Mouse (Mus musculus) forebrain, embryonic 11.5 days (tissue): ENCODE data around the gene Tcf23. TPM values are rescaled to one million over a fixed set of nuclear protein-coding genes. Genes with fewer than 3 reads are reported as not detected.

ENCODE experiments used
- ATAC-seq: fragments of 200-750 bp; cut with Nextera tagmentation; replicated peaks from 2 replicates; pipeline ENCODE4 v1.8.0; 2017; ENCODE audit warnings: moderate TSS enrichment; ENCODE audit not compliant: low FRiP score
- DNase-seq: peaks from one replicate; pipeline ENCODE4 v3.0.0-alpha.2; 2017; ENCODE audit warnings: low spot score
- H3K27ac ChIP-seq: fragments of 300-500 bp; sonication (generic); 2 replicates; pipeline ENCODE4 v1.5.1; 2014; ENCODE audit warnings: low read depth, low read length
- H3K27me3 ChIP-seq: fragments of 300-500 bp; sonication (generic); 2 replicates; pipeline ENCODE4 v1.6.1; 2014; ENCODE audit warnings: mild to moderate bottlenecking, low read length, mixed read lengths; ENCODE audit not compliant: control insufficient read depth, insufficient read depth
- H3K36me3 ChIP-seq: fragments of 300-500 bp; sonication (generic); 2 replicates; pipeline ENCODE4 v1.6.1; 2014; ENCODE audit warnings: mild to moderate bottlenecking, low read length, moderate library complexity, mixed read lengths; ENCODE audit not compliant: control insufficient read depth, insufficient read depth
- H3K4me1 ChIP-seq: fragments of 300-500 bp; sonication (generic); replicated peaks from 2 replicates; pipeline ENCODE4 v1.6.1; 2014; ENCODE audit warnings: low read length, mixed read lengths; ENCODE audit not compliant: control insufficient read depth, insufficient read depth
- H3K4me2 ChIP-seq: fragments of 300-500 bp; sonication (generic); 2 replicates; pipeline ENCODE4 v1.6.1; 2014; ENCODE audit warnings: low read depth, mild to moderate bottlenecking, low read length, moderate library complexity, mixed read lengths; ENCODE audit not compliant: severe bottlenecking
- H3K4me3 ChIP-seq: fragments of 300-500 bp; sonication (generic); 2 replicates; pipeline ENCODE4 v1.5.1; 2014; ENCODE audit warnings: low read depth, low read length
- H3K9ac ChIP-seq: fragments of 300-500 bp; sonication (generic); 2 replicates; pipeline ENCODE4 v1.6.1; 2014; ENCODE audit warnings: low read length
- H3K9me3 ChIP-seq: fragments of 300-500 bp; sonication (generic); 2 replicates; pipeline ENCODE4 v1.6.1; 2016; ENCODE audit warnings: low read length, mixed read lengths; ENCODE audit not compliant: control insufficient read depth
- WGBS: fragments of 180-500 bp; shearing (Covaris S2); extraction: QIAGEN DNeasy Blood & Tissue Kit; methylation state at CpG from one replicate; pipeline ENCODE4 v1.1.7; 2014; 5-methylcytosine and 5-hydroxymethylcytosine counted together
- polyA plus RNA-seq: library from polyadenylated mRNA; unstranded; fragments of >200 nt; fragmentation: Nextera tagmentation; extraction: Ambion mirVana; gene quantifications from 2 replicates; pipeline ENCODE4 v1.2.1, GENCODE M21; 2014

Tcf23 gene
- polyA plus RNA-seq, 1 experiment from 2014 or later = not detected

GRCm38 (mm10) chr5:30963916-30964315, 4.5 kb upstream of the Tcf23 start:
- Histone ChIP-seq H3K36me3 (no peaks in the 10 kb centered on the region), H3K4me3 (no peak overlapping the region), H3K27me3 (no peaks in the 10 kb centered on the region), H3K4me1 (peaks cover 3% of the 10 kb centered on the region; the same call in 1 of the 2 replicates), H3K27ac (no peak overlapping the region), H3K9ac (no peak overlapping the region), H3K9me3 (no peaks in the 10 kb centered on the region), H3K4me2 (no peak overlapping the region)
- WGBS = 66% methylated on average over 3 of the region's 3 CpGs
- no peak for ATAC-seq
- DNase-seq = no peak

GRCm38 (mm10) chr5:30966189-30966588, 2.3 kb upstream of the Tcf23 start:
- DNase-seq (no peak), ATAC-seq (no peak)
- Histone ChIP-seq H3K27me3 (no peaks in the 10 kb centered on the region), H3K4me2 (no peak overlapping the region), H3K9ac (no peak overlapping the region), H3K27ac (no peak overlapping the region), H3K9me3 (no peaks in the 10 kb centered on the region), H3K36me3 (no peaks in the 10 kb centered on the region), H3K4me1 (no peaks in the 10 kb centered on the region), H3K4me3 (no peak overlapping the region)
- 88% methylated on average over 4 of the region's 4 CpGs for WGBS

GRCm38 (mm10) chr5:30969440-30969839, 978 bp downstream of the Tcf23 start:
- ATAC-seq (no peak), DNase-seq (no peak)
- H3K4me3 ChIP-seq = no peak overlapping the region
- H3K27me3 ChIP-seq = no peaks in the 10 kb centered on the region
- no peak overlapping the region for H3K27ac ChIP-seq
- H3K4me1 ChIP-seq = no peaks in the 10 kb centered on the region
- WGBS = 77% methylated on average over 2 of the region's 2 CpGs
- H3K9me3 ChIP-seq = no peaks in the 10 kb centered on the region
- H3K4me2 ChIP-seq = no peak overlapping the region
- H3K36me3 ChIP-seq = no peaks in the 10 kb centered on the region
- no peak overlapping the region for H3K9ac ChIP-seq

- H3K4me1 ChIP-seq = no peaks in the 10 kb centered on the region
- H3K4me3 ChIP-seq = no peak overlapping the region
- DNase-seq (no peak), ATAC-seq (no peak)
- H3K9me3 ChIP-seq = no peaks in the 10 kb centered on the region
- 78% methylated on average over 9 of the region's 9 CpGs for WGBS
- no peak overlapping the region for H3K27ac ChIP-seq
- no peaks in the 10 kb centered on the region for H3K27me3 ChIP-seq
- H3K4me2 ChIP-seq = no peak overlapping the region
- H3K36me3 ChIP-seq = no peaks in the 10 kb centered on the region
- no peak overlapping the region for H3K9ac ChIP-seq
Measured at GRCm38 (mm10) chr5:30974870-30975656, 6.6 kb downstream of the Tcf23 start.

- H3K4me1 ChIP-seq = no peaks in the 10 kb centered on the region
- no peaks in the 10 kb centered on the region for H3K36me3 ChIP-seq
- no peaks in the 10 kb centered on the region for H3K27me3 ChIP-seq
- no peak overlapping the region for H3K27ac ChIP-seq
- WGBS = 5% methylated on average over 2 of the region's 2 CpGs
- ATAC-seq = no peak
- no peak overlapping the region for H3K9ac ChIP-seq
- no peak for DNase-seq
- no peak overlapping the region for H3K4me2 ChIP-seq
- H3K9me3 ChIP-seq = no peaks in the 10 kb centered on the region
- no peak overlapping the region for H3K4me3 ChIP-seq
Measured at GRCm38 (mm10) chr5:30982357-30982756, 13.9 kb downstream of the Tcf23 start.

- Histone ChIP-seq H3K4me3 (no peak overlapping the region), H3K9ac (no peak overlapping the region), H3K4me1 (no peaks in the 10 kb centered on the region), H3K27ac (no peak overlapping the region), H3K4me2 (no peak overlapping the region), H3K9me3 (no peaks in the 10 kb centered on the region), H3K36me3 (no peaks in the 10 kb centered on the region), H3K27me3 (no peaks in the 10 kb centered on the region)
- ATAC-seq = no peak
- 76% methylated on average over 5 of the region's 5 CpGs for WGBS
- no peak for DNase-seq
Measured at GRCm38 (mm10) chr5:30992980-30993676, 24.7 kb downstream of the Tcf23 start.

- WGBS = 76% methylated on average over 3 of the region's 3 CpGs
- Histone ChIP-seq H3K36me3 (no peaks in the 10 kb centered on the region), H3K27me3 (no peaks in the 10 kb centered on the region), H3K9ac (no peak overlapping the region), H3K27ac (no peak overlapping the region), H3K4me3 (no peak overlapping the region), H3K4me1 (no peaks in the 10 kb centered on the region), H3K4me2 (no peak overlapping the region), H3K9me3 (no peaks in the 10 kb centered on the region)
- no peak for ATAC-seq
- no peak for DNase-seq
Measured at GRCm38 (mm10) chr5:30994074-30994473, 25.6 kb downstream of the Tcf23 start.

- Histone ChIP-seq H3K4me3 (no peak overlapping the region), H3K27ac (no peak overlapping the region), H3K4me1 (no peaks in the 10 kb centered on the region), H3K9me3 (no peaks in the 10 kb centered on the region), H3K9ac (no peak overlapping the region), H3K4me2 (no peak overlapping the region), H3K36me3 (no peaks in the 10 kb centered on the region), H3K27me3 (no peaks in the 10 kb centered on the region)
- ATAC-seq = no peak
- WGBS = 74% methylated on average over 11 of the region's 11 CpGs
- DNase-seq = no peak
Measured at GRCm38 (mm10) chr5:30994910-30995635, 26.6 kb downstream of the Tcf23 start.
